Mouse (Mus musculus): Measurements from ENCODE around the gene Rhobtb3.
"Not testable (repeated sequence)": the region's sequence is repeated elsewhere in the genome, so short reads cannot be mapped to it uniquely, and the experiment has no call there.

Rhobtb3 gene

DNA sequence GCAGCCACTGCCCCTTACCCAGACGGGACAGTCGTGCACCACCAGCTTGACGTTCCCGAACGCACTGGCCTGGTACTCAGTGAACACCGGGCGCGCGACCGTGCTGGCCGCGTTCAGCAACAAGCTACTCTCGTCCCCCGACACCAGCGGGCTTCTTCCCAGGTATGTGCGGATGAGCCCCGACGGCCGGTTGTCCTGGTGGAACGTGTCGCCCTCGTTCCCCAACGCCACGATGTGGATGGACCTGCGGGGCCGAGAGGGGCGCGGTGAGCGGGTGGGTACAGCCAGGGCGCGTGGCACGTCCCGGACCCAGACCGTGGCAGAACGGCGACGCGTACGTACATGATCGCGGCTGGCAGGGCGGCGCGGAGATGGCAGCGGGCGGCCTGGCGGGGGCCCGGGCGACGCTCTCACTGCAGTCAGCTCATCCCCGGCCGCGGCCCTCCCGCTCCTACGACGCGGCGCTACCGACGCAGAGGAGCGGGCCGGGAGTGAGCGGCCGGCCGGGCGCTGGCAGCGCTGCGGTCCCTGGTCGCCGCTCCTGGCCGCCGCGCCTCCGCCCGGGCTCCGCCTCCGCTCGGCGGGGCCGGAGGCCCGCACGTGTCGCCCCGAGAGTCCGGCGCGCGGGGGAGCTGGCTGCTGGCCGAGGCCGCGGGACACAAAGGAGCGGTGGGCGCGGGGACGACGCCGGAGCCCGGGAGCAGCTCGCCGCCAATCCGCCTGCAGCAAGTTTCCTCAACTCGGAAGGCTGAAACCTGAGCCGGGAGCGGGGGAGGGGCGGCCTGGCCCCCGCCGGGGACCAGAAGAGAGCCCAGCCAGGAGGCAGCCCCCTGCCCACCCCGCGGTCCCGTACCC is at the start of gene Rhobtb3:
Rhobtb3 (minus strand) TSS at position 737 of the 855 bp plus-strand sequence.
- DNase-seq: peak; percentile 55

GRCm38 (mm10) chr13:75992169-75993028 is 48.7 kb upstream of the Rhobtb3 start:
- DNase-seq: no peak

GRCm38 (mm10) chr13:75988096-75988495 is 44.4 kb upstream of the Rhobtb3 start:
- no peak for DNase-seq

GRCm38 (mm10) chr13:75981901-75982300 is 38.2 kb upstream of the Rhobtb3 start:
- DNase-seq: peak; percentile 20

DNA sequence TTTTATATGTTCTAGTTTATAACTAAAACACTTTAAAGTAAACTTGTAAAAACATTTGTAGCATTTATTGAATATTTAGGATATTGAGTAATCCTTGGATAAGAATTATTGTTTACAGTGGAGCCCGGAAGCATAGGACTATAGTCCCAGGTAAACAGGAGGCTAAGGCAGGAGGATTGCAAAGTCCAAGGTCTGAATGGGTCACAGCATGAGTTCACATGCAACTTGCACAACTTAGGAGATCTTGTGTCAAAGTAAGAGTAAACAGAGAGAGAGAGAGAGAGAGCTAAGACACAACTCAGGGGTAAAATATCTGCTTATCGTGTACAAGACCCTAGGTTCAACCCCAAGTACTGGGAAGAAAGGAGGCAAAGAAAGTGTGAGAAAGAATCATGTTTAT is 32.9 kb upstream of the Rhobtb3 start:
- no peak for DNase-seq

DNA sequence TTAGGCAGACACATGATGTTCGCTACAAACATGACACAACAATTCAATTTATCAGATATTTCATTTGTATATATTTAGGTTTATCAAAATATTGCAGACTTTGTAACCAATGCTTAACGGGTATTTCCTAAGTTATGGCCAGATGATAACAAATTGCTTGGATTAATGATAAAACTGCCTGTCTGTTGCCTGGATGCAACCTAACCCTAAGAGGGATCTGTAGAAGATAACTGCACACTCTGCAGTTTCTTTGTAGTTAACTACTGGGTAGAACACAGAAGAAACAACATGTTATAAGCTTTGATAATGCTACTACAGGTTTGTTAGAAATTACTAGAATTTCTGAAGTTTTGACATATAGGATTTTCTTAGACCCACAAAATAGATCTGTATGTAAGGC is 32.5 kb upstream of the Rhobtb3 start:
- DNase-seq: no peak

DNA sequence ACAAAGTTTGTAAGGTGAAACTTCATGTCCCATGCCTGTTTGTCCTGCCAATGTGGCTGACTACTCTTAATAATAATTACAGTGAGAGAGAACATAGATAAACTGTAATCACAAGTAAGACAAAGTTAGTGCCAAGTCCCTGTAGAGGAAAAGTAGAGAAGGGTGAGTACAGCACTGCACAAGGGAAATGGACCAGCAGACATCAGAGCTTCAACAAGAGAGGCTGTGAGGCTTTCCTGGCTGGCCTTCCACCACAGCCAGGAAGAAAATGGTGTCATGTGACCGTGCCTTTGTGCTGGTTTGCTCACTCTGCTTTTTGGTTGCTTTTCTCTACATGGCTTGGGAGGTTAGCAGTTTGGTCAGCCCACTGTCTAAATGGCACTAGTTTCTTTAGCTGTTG is 31.9 kb upstream of the Rhobtb3 start:
- DNase-seq: no peak

- no peak for DNase-seq
Observed at GRCm38 (mm10) chr13:75974481-75974880, 30.8 kb upstream of the Rhobtb3 start.

GRCm38 (mm10) chr13:75966850-75967249 is 23.1 kb upstream of the Rhobtb3 start, which contains the start of gene Spata9:
Gene Spata9 (plus strand): TSS chr13:75967150.
- no peak for DNase-seq

- no peak for DNase-seq
Observed at GRCm38 (mm10) chr13:75955357-75955992, 11.8 kb upstream of the Rhobtb3 start.

DNA sequence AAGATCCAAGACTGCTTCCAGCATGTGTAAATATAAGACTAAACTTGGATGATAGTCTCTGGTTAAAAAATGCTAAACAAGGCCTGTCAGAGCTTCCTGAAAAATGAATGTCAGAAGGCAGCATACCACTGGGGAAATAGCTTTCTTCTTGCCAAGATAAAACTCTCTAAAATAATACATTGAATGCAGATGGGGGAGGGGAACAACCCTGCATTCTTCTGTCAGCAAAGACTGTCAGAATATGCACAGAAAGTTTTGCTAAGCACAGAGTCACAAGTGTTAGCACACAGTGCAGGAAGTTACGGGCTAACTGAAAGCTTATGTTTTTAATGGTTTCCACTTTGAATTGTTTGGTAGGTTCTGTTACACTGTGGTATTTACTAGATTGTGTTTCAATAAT is 6.6 kb upstream of the Rhobtb3 start:
- DNase-seq: no peak

GRCm38 (mm10) chr13:75944044-75944820 is 507 bp upstream of the Rhobtb3 start:
- DNase-seq: no peak

DNA sequence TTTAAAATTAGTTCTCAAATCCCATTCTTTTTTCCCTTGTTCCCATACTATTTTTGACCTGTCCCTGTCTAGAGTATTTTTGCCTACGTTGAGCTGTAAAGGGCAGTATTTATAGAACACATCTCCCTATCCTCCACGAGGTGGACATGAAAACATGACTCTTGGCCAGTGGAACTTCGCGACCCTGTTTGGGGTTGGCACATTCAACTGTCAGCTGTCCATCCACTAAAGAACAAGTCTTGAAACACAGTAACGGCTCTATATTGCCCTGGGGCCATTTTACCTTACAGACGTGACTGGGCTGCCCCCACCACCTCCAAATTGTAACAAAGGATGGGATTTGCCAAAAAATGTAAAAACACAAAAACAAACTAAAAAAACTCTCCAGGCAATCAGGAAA is 994 bp downstream of the Rhobtb3 start:
- DNase-seq: no peak

- no peak for DNase-seq
Observed at GRCm38 (mm10) chr13:75941518-75942295, 2.0 kb downstream of the Rhobtb3 start.

GRCm38 (mm10) chr13:75940791-75941517 is 2.8 kb downstream of the Rhobtb3 start:
- DNase-seq: no peak

GRCm38 (mm10) chr13:75938866-75939265 is 4.9 kb downstream of the Rhobtb3 start:
- no peak for DNase-seq

GRCm38 (mm10) chr13:75933287-75933686 is 10.4 kb downstream of the Rhobtb3 start:
- DNase-seq: no peak

DNA sequence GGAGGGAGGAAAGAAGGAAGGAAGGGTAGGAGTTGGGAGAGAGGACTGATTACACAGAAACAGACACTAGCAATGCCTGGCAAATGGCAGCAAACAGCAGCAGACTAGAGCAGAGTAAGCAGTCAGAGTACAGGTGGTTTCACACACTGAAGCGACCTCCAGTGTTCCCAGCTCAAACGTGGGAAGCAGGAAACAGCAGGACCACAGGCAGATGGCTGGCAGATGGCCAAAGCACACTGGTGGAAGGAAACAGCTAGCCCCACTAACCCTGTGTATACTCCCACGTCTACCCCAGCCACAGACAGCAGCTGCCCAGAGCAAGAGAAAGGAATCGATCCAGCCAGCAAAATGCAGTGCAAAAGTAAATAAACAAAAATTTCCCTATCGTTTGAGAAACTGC is 12.7 kb downstream of the Rhobtb3 start:
- DNase-seq: no peak

DNA sequence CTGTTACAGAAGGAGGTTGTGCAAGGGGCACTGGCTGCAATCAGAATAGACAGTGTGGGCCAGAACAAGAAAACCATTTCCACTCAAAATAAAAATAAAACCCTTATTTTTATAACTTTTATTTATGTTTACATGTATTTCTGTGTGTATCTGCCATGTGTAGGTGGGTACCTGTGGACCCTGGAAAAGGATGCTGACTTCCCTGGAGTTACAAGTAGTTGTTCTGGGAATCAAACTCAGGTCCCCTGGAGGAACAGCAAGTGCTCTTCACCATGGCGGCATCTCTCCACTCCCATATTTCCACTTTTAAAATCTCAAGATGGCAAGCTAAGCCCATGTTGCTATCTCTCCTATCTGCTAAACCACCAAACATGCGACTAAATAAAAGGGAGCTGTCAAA is 13.1 kb downstream of the Rhobtb3 start:
- DNase-seq: no peak

- DNase-seq: no peak
Observed at GRCm38 (mm10) chr13:75930023-75930422, 13.7 kb downstream of the Rhobtb3 start.

- not testable (repeated sequence) for DNase-seq
Observed at GRCm38 (mm10) chr13:75929071-75929470, 14.7 kb downstream of the Rhobtb3 start.

All from thymus, postnatal 14 days (tissue).